Mouse (Mus musculus) neural tube, embryonic 14.5 days (tissue): ENCODE results near the gene Pot1b. TPM values are rescaled to one million over a fixed set of nuclear protein-coding genes. Genes with fewer than 3 reads are reported as not detected.

ENCODE experiments used
- ATAC-seq: fragments of 200-750 bp; cut with Nextera tagmentation; 2 replicates; pipeline ENCODE4 v1.8.0; 2017; ENCODE audit warnings: low read depth, mild to moderate bottlenecking, moderate TSS enrichment, moderate library complexity
- H3K27ac ChIP-seq: fragments of 300-500 bp; sonication (generic); 2 replicates; pipeline ENCODE4 v1.5.1; 2014; ENCODE audit warnings: low read depth, mild to moderate bottlenecking, control low read depth, low read length, moderate library complexity, mixed read lengths
- H3K27me3 ChIP-seq: fragments of 300-500 bp; sonication (generic); 2 replicates; pipeline ENCODE4 v1.6.1; 2014; ENCODE audit warnings: low read length; ENCODE audit not compliant: control insufficient read depth, insufficient read depth
- H3K36me3 ChIP-seq: fragments of 300-500 bp; sonication (generic); 2 replicates; pipeline ENCODE4 v1.6.1; 2014; ENCODE audit warnings: low read length, mixed read lengths; ENCODE audit not compliant: control insufficient read depth, insufficient read depth
- H3K4me1 ChIP-seq: fragments of 300-500 bp; sonication (generic); 2 replicates; pipeline ENCODE4 v1.6.1; 2014; ENCODE audit warnings: low read length; ENCODE audit not compliant: control insufficient read depth, insufficient read depth
- H3K4me2 ChIP-seq: fragments of 300-500 bp; sonication (generic); 2 replicates; pipeline ENCODE4 v1.6.1; 2014; ENCODE audit warnings: mild to moderate bottlenecking, low read depth, low read length, control low read depth
- H3K4me3 ChIP-seq: fragments of 300-500 bp; sonication (generic); 2 replicates; pipeline ENCODE4 v1.5.1; 2014; ENCODE audit warnings: low read depth, low read length, control low read depth, mixed read lengths
- H3K9ac ChIP-seq: fragments of 300-500 bp; sonication (generic); replicated peaks from 2 replicates; pipeline ENCODE4 v1.6.1; 2014; ENCODE audit warnings: low read depth, mild to moderate bottlenecking, control low read depth, low read length, mixed read lengths
- H3K9me3 ChIP-seq: fragments of 300-500 bp; sonication (generic); 2 replicates; pipeline ENCODE4 v1.6.1; 2016; ENCODE audit warnings: low read length; ENCODE audit not compliant: control insufficient read depth
- WGBS: fragments of 180-500 bp; shearing (Covaris S2); extraction: QIAGEN DNeasy Blood & Tissue Kit; methylation state at CpG from one replicate; pipeline ENCODE4 v1.1.7; 2014; 5-methylcytosine and 5-hydroxymethylcytosine counted together
- polyA plus RNA-seq: library from polyadenylated mRNA; unstranded; fragments of >200 nt; fragmentation: Nextera tagmentation; extraction: Ambion mirVana; gene quantifications from 2 replicates; pipeline ENCODE4 v1.2.1, GENCODE M21; 2014

Gene Pot1b
- 6.6 and 6.8 TPM in 2 replicates for polyA plus RNA-seq

GRCm38 (mm10) chr17:55711984-55712811 is at the start of gene Pot1b:
Gene Pot1b (minus strand): TSS chr17:55712628.
- peak within 1 kb of the TSS; percentile 64 for H3K4me3 ChIP-seq
- H3K9ac ChIP-seq = peak within 1 kb of the TSS; percentile 52
- peaks cover 4% of the 10 kb centered on the region; the same call in 1 of the 2 replicates for H3K36me3 ChIP-seq
- under 1% methylated on average over 35 of the region's 37 CpGs for WGBS
- H3K27me3 ChIP-seq = no peaks in the 10 kb centered on the region
- no peak within 1 kb of the TSS for H3K27ac ChIP-seq
- peak within 1 kb of the TSS; percentile 87 for H3K4me2 ChIP-seq
- peak; percentile 99 for ATAC-seq
- no peaks in the 10 kb centered on the region for H3K4me1 ChIP-seq
- H3K9me3 ChIP-seq = no peaks in the 10 kb centered on the region

GRCm38 (mm10) chr17:55751170-55751569 is 38.7 kb upstream of the Pot1b start:
- Histone ChIP-seq H3K4me3 (no peak overlapping the region), H3K27me3 (no peaks in the 10 kb centered on the region), H3K4me2 (no peak overlapping the region), H3K36me3 (no peaks in the 10 kb centered on the region), H3K9ac (no peak overlapping the region), H3K4me1 (no peaks in the 10 kb centered on the region), H3K27ac (no peak overlapping the region), H3K9me3 (no peaks in the 10 kb centered on the region)
- ATAC-seq = no peak
- 76% methylated on average over 2 of the region's 2 CpGs for WGBS

DNA sequence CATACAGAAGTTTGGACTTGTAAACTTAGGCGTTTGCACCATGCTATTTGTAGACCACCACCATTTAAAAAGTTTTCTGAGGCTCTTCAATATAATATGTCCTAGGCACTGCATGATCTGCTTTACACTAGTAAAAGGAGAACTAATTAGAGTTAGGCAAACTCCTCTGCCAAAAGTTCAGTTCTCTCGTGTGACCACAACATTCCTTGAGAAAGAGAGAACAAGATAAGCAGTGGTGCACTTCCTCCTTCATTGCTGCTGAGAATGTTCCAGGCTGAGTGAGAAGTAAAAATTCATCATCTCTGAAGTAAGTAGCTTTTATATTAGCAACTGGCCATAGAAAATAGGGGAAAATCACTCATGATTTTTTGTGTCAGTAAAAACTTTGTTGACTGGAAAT is 37.4 kb upstream of the Pot1b start, which contains the start of gene Adgre4:
Gene Adgre4 (plus strand): TSS at position 199 of the 400 bp plus-strand sequence.
- Histone ChIP-seq H3K27me3 (no peaks in the 10 kb centered on the region), H3K9me3 (no peaks in the 10 kb centered on the region), H3K27ac (no peak within 1 kb of the TSS), H3K9ac (no peak within 1 kb of the TSS), H3K4me2 (no peak within 1 kb of the TSS), H3K36me3 (no peaks in the 10 kb centered on the region), H3K4me3 (no peak within 1 kb of the TSS), H3K4me1 (no peaks in the 10 kb centered on the region)
- ATAC-seq = no peak
- 78% methylated on average over 2 of the region's 2 CpGs for WGBS

- no peaks in the 10 kb centered on the region for H3K36me3 ChIP-seq
- H3K27me3 ChIP-seq = no peaks in the 10 kb centered on the region
- no peaks in the 10 kb centered on the region for H3K4me1 ChIP-seq
- no peak overlapping the region for H3K4me3 ChIP-seq
- no peak for ATAC-seq
- no peaks in the 10 kb centered on the region for H3K9me3 ChIP-seq
- H3K27ac ChIP-seq = no peak overlapping the region
- H3K4me2 ChIP-seq = no peak overlapping the region
- WGBS = 93% methylated on average over 1 of the region's 1 CpGs
- no peak overlapping the region for H3K9ac ChIP-seq
Measured at GRCm38 (mm10) chr17:55736675-55737074, 24.2 kb upstream of the Pot1b start.

GRCm38 (mm10) chr17:55726193-55726592 is 13.8 kb upstream of the Pot1b start:
- WGBS = 80% methylated on average over 2 of the region's 2 CpGs
- no peak overlapping the region for H3K9ac ChIP-seq
- no peak overlapping the region for H3K4me2 ChIP-seq
- H3K27me3 ChIP-seq = no peaks in the 10 kb centered on the region
- no peaks in the 10 kb centered on the region for H3K9me3 ChIP-seq
- H3K4me3 ChIP-seq = no peak overlapping the region
- H3K27ac ChIP-seq = no peak overlapping the region
- H3K36me3 ChIP-seq = no peaks in the 10 kb centered on the region
- no peaks in the 10 kb centered on the region for H3K4me1 ChIP-seq
- no peak for ATAC-seq

GRCm38 (mm10) chr17:55722250-55722649 is 9.8 kb upstream of the Pot1b start:
- Histone ChIP-seq H3K4me3 (no peak overlapping the region), H3K9ac (no peak overlapping the region), H3K4me2 (no peak overlapping the region), H3K36me3 (no peaks in the 10 kb centered on the region), H3K9me3 (no peaks in the 10 kb centered on the region), H3K27me3 (no peaks in the 10 kb centered on the region), H3K27ac (no peak overlapping the region), H3K4me1 (no peaks in the 10 kb centered on the region)
- 80% methylated on average over 2 of the region's 2 CpGs for WGBS
- ATAC-seq = no peak

- no peak overlapping the region for H3K27ac ChIP-seq
- 86% methylated on average over 1 of the region's 1 CpGs for WGBS
Measured at GRCm38 (mm10) chr17:55721270-55721669, 8.8 kb upstream of the Pot1b start.

GRCm38 (mm10) chr17:55702865-55703264 is 9.6 kb downstream of the Pot1b start:
- H3K27ac ChIP-seq = no peak overlapping the region
- no peak overlapping the region for H3K4me3 ChIP-seq
- no peak overlapping the region for H3K9ac ChIP-seq
- peaks cover 5% of the 10 kb centered on the region; the same call in 1 of the 2 replicates for H3K36me3 ChIP-seq
- no peaks in the 10 kb centered on the region for H3K9me3 ChIP-seq
- no peaks in the 10 kb centered on the region for H3K27me3 ChIP-seq
- no peak overlapping the region for H3K4me2 ChIP-seq
- WGBS = 44% methylated on average over 5 of the region's 5 CpGs
- H3K4me1 ChIP-seq = no peaks in the 10 kb centered on the region
- 0 out of 2 replicates have a peak, but pooled peaks have one; percentile 44 for ATAC-seq

More at GRCm38 (mm10) chr17:55721270-55721669, 8.8 kb upstream of the Pot1b start:
- no peak overlapping the region for H3K9ac ChIP-seq
- ATAC-seq = no peak
- no peaks in the 10 kb centered on the region for H3K9me3 ChIP-seq
- H3K4me2 ChIP-seq = no peak overlapping the region
- H3K4me3 ChIP-seq = no peak overlapping the region
- no peaks in the 10 kb centered on the region for H3K27me3 ChIP-seq
- no peaks in the 10 kb centered on the region for H3K36me3 ChIP-seq
- H3K4me1 ChIP-seq = no peaks in the 10 kb centered on the region

DNA sequence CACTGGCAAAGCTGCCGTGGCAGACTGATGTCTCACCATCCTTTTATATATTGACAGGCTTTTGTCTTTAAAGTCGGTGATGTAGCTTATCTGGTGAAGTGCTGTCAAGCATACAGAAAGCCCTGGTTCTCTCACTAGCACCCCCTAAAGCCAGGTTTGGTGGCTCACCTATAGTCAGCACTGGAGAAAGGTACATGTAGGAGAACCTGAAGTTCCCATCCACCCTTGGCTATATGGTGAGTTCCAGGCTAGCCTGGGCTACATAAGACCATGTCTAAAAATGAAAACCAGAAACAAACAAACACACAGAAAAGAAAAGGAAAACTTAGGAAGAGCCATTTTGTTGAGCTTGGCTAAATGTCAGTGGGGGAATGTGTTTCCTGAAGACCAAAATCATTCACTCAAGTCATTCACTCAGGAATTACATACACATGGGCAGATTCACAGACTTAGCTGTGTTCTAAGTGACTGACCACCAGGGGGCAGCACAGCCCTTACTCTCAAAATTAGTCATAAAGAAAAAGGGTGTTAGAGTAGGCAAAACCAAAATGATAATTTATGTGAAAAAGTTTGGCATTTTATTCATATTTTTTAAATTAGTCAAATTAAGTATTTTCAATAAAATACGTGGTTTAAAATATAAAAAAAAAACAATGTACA is 10.1 kb downstream of the Pot1b start:
- WGBS = 72% methylated on average over 3 of the region's 3 CpGs
- ATAC-seq = peak; percentile 75; the same call in 1 of the 2 replicates
- peaks cover 10% of the 10 kb centered on the region; the same call in 1 of the 2 replicates for H3K36me3 ChIP-seq
- no peak overlapping the region for H3K4me3 ChIP-seq
- no peak overlapping the region for H3K4me2 ChIP-seq
- no peaks in the 10 kb centered on the region for H3K4me1 ChIP-seq
- H3K9ac ChIP-seq = no peak overlapping the region
- H3K9me3 ChIP-seq = no peaks in the 10 kb centered on the region
- H3K27me3 ChIP-seq = no peaks in the 10 kb centered on the region
- no peak overlapping the region for H3K27ac ChIP-seq
